Mouse (Mus musculus): ENCODE data around the gene Tmem82. TPM values are rescaled to one million over a fixed set of nuclear protein-coding genes. Genes with fewer than 3 reads are reported as not detected.

Tmem82 gene
- 4.3 and 5.4 TPM in 2 replicates for polyA plus RNA-seq (2015; fragmentation: Nextera tagmentation; extraction: Ambion mirVana)

- peaks cover 19% of the 10 kb centered on the region for H3K4me1 ChIP-seq (ENCODE audit: insufficient read depth, low read length)
- no peaks in the 10 kb centered on the region for H3K9me3 ChIP-seq (ENCODE audit: low read length)
- H3K4me2 ChIP-seq (replicated peaks; ENCODE audit: low read depth, low read length), result peak within 1 kb of the TSS; percentile 61
- H3K4me3 ChIP-seq (ENCODE audit: low read length), result peak within 1 kb of the TSS; percentile 43
- no peaks in the 10 kb centered on the region for H3K36me3 ChIP-seq (ENCODE audit: insufficient read depth, low read length)
- H3K27ac ChIP-seq (ENCODE audit: low read length), result no peak within 1 kb of the TSS
- H3K9ac ChIP-seq (replicated peaks; ENCODE audit: low read length), result peak within 1 kb of the TSS; percentile 66
- H3K27me3 ChIP-seq (ENCODE audit: insufficient read depth, low read length), result no peaks in the 10 kb centered on the region
- 20% methylated on average over 19 of the region's 20 CpGs for WGBS
- ATAC-seq (ENCODE audit: low FRiP score, low TSS enrichment), result 0 out of 2 replicates have a peak, but pooled peaks have one; percentile 6
Observed at GRCm38 (mm10) chr4:141618565-141619243, at the start of gene Tmem82. TSS of gene Tmem82 (minus strand) at chr4:141618633.

- ATAC-seq (ENCODE audit: low FRiP score, low TSS enrichment), result peak; percentile 24; the same call in 1 of the 2 replicates
- Histone ChIP-seq H3K27ac (ENCODE audit: low read length) (peak within 1 kb of the TSS; percentile 74), H3K9ac (replicated peaks; ENCODE audit: low read length) (peak within 1 kb of the TSS; percentile 97), H3K4me2 (replicated peaks; ENCODE audit: low read depth, low read length) (peak within 1 kb of the TSS; percentile 95), H3K9me3 (ENCODE audit: low read length) (no peaks in the 10 kb centered on the region), H3K27me3 (ENCODE audit: insufficient read depth, low read length) (no peaks in the 10 kb centered on the region), H3K36me3 (ENCODE audit: insufficient read depth, low read length) (0 out of 2 replicates have a peak, but pooled peaks cover 10% of the 10 kb centered on the region), H3K4me3 (ENCODE audit: low read length) (peak within 1 kb of the TSS; percentile 64), H3K4me1 (ENCODE audit: insufficient read depth, low read length) (peaks cover 14% of the 10 kb centered on the region)
- WGBS, result 69% methylated on average over 8 of the region's 8 CpGs
Observed at GRCm38 (mm10) chr4:141664799-141665198, 46.4 kb upstream of the Tmem82 start, which contains the start of gene Plekhm2. TSS of gene Plekhm2 (minus strand) at chr4:141664899.

DNA sequence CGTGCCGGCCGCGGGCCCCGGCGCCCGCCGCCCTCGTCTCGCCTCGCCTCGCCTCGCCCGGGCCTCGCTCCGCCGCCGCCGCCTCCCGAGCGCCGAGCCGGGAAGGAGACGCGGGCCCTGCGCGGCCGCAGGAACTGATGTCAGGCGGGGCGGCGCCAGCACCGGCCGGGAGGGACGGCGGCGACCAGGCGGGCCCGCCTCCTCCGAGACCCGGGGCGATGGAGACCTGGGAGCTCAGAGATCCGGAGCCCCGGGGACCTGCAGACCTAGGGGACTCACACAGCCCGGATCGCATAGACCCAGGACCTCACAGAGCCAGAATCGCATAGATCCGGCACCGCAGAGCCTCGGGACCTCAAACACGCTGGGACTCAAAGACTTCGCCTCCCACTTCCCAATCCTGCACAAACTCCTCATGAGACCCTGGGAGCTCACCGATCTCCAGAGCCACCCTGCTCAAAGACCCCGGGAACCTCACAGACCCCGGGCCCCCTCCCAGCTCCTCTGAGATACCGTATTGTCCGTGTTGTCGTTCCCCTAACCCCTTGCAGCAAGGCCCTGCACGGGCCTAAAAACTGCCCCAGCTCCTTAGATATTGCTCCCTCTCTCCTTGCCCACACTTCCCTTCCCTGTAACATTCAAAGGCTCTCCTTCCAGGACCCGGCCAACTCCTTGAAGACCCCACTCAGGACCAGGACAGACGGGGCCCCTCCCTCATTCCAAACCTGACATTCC, 45.7 kb upstream of the Tmem82 start:
- Histone ChIP-seq H3K4me2 (replicated peaks; ENCODE audit: low read depth, low read length) (peak overlapping the region; percentile 95), H3K27me3 (ENCODE audit: insufficient read depth, low read length) (no peaks in the 10 kb centered on the region), H3K36me3 (ENCODE audit: insufficient read depth, low read length) (0 out of 2 replicates have a peak, but pooled peaks cover 10% of the 10 kb centered on the region), H3K4me1 (ENCODE audit: insufficient read depth, low read length) (peaks cover 14% of the 10 kb centered on the region), H3K9ac (replicated peaks; ENCODE audit: low read length) (peak overlapping the region; percentile 97), H3K27ac (ENCODE audit: low read length) (peak overlapping the region; percentile 74), H3K4me3 (ENCODE audit: low read length) (peak overlapping the region; percentile 64), H3K9me3 (ENCODE audit: low read length) (no peaks in the 10 kb centered on the region)
- ATAC-seq (ENCODE audit: low FRiP score, low TSS enrichment), result peak; percentile 82
- under 1% methylated on average over 27 of the region's 60 CpGs for WGBS

GRCm38 (mm10) chr4:141663122-141663931, 44.9 kb upstream of the Tmem82 start:
- ATAC-seq (ENCODE audit: low FRiP score, low TSS enrichment), result peak; percentile 33; the same call in 1 of the 2 replicates
- Histone ChIP-seq H3K4me1 (ENCODE audit: insufficient read depth, low read length) (peaks cover 14% of the 10 kb centered on the region), H3K27ac (ENCODE audit: low read length) (peak overlapping the region; percentile 74), H3K36me3 (ENCODE audit: insufficient read depth, low read length) (peaks cover 16% of the 10 kb centered on the region; the same call in 1 of the 2 replicates), H3K27me3 (ENCODE audit: insufficient read depth, low read length) (no peaks in the 10 kb centered on the region), H3K4me2 (replicated peaks; ENCODE audit: low read depth, low read length) (peak overlapping the region; percentile 95), H3K9ac (replicated peaks; ENCODE audit: low read length) (peak overlapping the region; percentile 97), H3K4me3 (ENCODE audit: low read length) (peak overlapping the region; percentile 64), H3K9me3 (ENCODE audit: low read length) (no peaks in the 10 kb centered on the region)
- 3% methylated on average over 46 of the region's 47 CpGs for WGBS

DNA sequence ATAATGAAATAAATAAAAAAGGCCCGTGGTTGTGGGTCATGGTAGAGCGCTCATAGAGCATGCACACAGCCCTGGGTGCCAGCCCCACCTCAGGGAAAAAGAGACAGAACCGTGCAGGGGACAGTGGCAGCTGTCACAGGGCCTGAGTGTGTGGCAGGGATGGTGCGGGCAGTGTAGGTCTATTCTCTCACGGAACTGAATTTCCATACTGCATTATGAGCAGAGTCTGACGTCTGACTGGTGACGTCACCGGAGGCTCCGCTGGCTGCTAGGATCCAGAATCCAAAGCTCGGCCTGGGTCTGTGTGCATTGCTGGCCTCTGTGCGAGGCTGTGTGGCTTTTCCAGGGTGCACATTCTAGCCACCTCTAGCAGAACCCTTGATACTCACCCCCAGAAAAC, 42.5 kb upstream of the Tmem82 start:
- Histone ChIP-seq H3K4me2 (replicated peaks; ENCODE audit: low read depth, low read length) (no peak overlapping the region), H3K36me3 (ENCODE audit: insufficient read depth, low read length) (peaks cover 16% of the 10 kb centered on the region; the same call in 1 of the 2 replicates), H3K27me3 (ENCODE audit: insufficient read depth, low read length) (no peaks in the 10 kb centered on the region), H3K4me1 (ENCODE audit: insufficient read depth, low read length) (peaks cover 14% of the 10 kb centered on the region), H3K9me3 (ENCODE audit: low read length) (no peaks in the 10 kb centered on the region), H3K27ac (ENCODE audit: low read length) (no peak overlapping the region), H3K9ac (replicated peaks; ENCODE audit: low read length) (no peak overlapping the region), H3K4me3 (ENCODE audit: low read length) (no peak overlapping the region)
- 90% methylated on average over 11 of the region's 11 CpGs for WGBS
- ATAC-seq (ENCODE audit: low FRiP score, low TSS enrichment), result no peak

DNA sequence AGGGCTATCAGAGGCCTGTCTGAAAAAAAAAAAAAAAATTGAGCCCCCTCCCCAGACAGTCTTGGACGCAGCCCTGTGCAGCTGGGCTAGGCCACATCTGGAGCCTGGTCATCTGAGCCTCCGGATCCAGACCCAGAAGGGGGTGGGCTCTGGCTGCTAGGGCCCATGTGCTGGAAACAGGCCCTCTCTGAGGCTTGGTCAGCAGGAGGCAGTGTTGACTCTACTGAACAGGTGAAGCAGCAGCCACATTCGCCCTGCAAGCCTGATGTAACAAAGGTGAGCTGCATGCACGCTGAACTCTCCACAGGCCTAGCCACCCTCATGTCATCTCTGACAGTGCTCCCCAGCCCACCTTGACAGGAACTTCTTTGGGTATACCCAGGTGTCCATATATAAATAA, 41.3 kb upstream of the Tmem82 start:
- H3K27ac ChIP-seq (ENCODE audit: low read length), result no peak overlapping the region
- H3K9me3 ChIP-seq (ENCODE audit: low read length), result no peaks in the 10 kb centered on the region
- H3K36me3 ChIP-seq (ENCODE audit: insufficient read depth, low read length), result peaks cover 16% of the 10 kb centered on the region; the same call in 1 of the 2 replicates
- no peak overlapping the region for H3K4me3 ChIP-seq (ENCODE audit: low read length)
- no peak overlapping the region for H3K9ac ChIP-seq (replicated peaks; ENCODE audit: low read length)
- peaks cover 11% of the 10 kb centered on the region for H3K4me1 ChIP-seq (ENCODE audit: insufficient read depth, low read length)
- no peak for ATAC-seq (ENCODE audit: low FRiP score, low TSS enrichment)
- 64% methylated on average over 4 of the region's 4 CpGs for WGBS
- H3K4me2 ChIP-seq (replicated peaks; ENCODE audit: low read depth, low read length), result no peak overlapping the region
- H3K27me3 ChIP-seq (ENCODE audit: insufficient read depth, low read length), result no peaks in the 10 kb centered on the region

- no peak overlapping the region for H3K9ac ChIP-seq (replicated peaks; ENCODE audit: low read length)
- H3K4me1 ChIP-seq (ENCODE audit: insufficient read depth, low read length), result peaks cover 8% of the 10 kb centered on the region
- no peaks in the 10 kb centered on the region for H3K9me3 ChIP-seq (ENCODE audit: low read length)
- H3K4me3 ChIP-seq (ENCODE audit: low read length), result no peak overlapping the region
- WGBS, result 92% methylated on average over 6 of the region's 6 CpGs
- H3K4me2 ChIP-seq (replicated peaks; ENCODE audit: low read depth, low read length), result no peak overlapping the region
- no peak overlapping the region for H3K27ac ChIP-seq (ENCODE audit: low read length)
- H3K36me3 ChIP-seq (ENCODE audit: insufficient read depth, low read length), result peaks cover 16% of the 10 kb centered on the region; the same call in 1 of the 2 replicates
- no peaks in the 10 kb centered on the region for H3K27me3 ChIP-seq (ENCODE audit: insufficient read depth, low read length)
- ATAC-seq (ENCODE audit: low FRiP score, low TSS enrichment), result no peak
Observed at GRCm38 (mm10) chr4:141658846-141659484, 40.5 kb upstream of the Tmem82 start.

- Histone ChIP-seq H3K9me3 (ENCODE audit: low read length) (no peaks in the 10 kb centered on the region), H3K36me3 (ENCODE audit: insufficient read depth, low read length) (peaks cover 21% of the 10 kb centered on the region; the same call in 1 of the 2 replicates), H3K27me3 (ENCODE audit: insufficient read depth, low read length) (no peaks in the 10 kb centered on the region), H3K27ac (ENCODE audit: low read length) (no peak overlapping the region), H3K4me1 (ENCODE audit: insufficient read depth, low read length) (no peaks in the 10 kb centered on the region), H3K9ac (replicated peaks; ENCODE audit: low read length) (no peak overlapping the region), H3K4me2 (replicated peaks; ENCODE audit: low read depth, low read length) (no peak overlapping the region), H3K4me3 (ENCODE audit: low read length) (no peak overlapping the region)
- WGBS, result 87% methylated on average over 8 of the region's 8 CpGs
- ATAC-seq (ENCODE audit: low FRiP score, low TSS enrichment), result no peak
Observed at GRCm38 (mm10) chr4:141656932-141657331, 38.5 kb upstream of the Tmem82 start.

All from kidney, embryonic 16.5 days (tissue).